Mouse (Mus musculus): ENCODE measurements around the gene Wdr53. TPM values are rescaled to one million over a fixed set of nuclear protein-coding genes. Genes with fewer than 3 reads are reported as not detected.
"Not testable (repeated sequence)": the region's sequence is repeated elsewhere in the genome, so short reads cannot be mapped to it uniquely, and the experiment has no call there.

Gene Wdr53
- polyA plus RNA-seq, 1 experiment from 2014 or later: 19.3 TPM

GRCm38 (mm10) chr16:32239428-32240312 is 7.4 kb upstream of the Wdr53 start:
- 86% methylated on average over 2 of the region's 2 CpGs for WGBS
- H3K4me1 ChIP-seq: peaks cover 6% of the 10 kb centered on the region

GRCm38 (mm10) chr16:32243901-32244300 is 3.1 kb upstream of the Wdr53 start:
- Histone ChIP-seq H3K4me2 (no peak overlapping the region), H3K36me3 (peaks cover 2% of the 10 kb centered on the region; the same call in 1 of the 2 replicates), H3K4me3 (replicated peaks) (no peak overlapping the region), H3K27ac (no peak overlapping the region), H3K27me3 (no peaks in the 10 kb centered on the region), H3K9ac (no peak overlapping the region), H3K4me1 (peaks cover 28% of the 10 kb centered on the region), H3K9me3 (replicated peaks) (no peaks in the 10 kb centered on the region)
- ATAC-seq (replicated peaks; ENCODE audit: low FRiP score): no peak
- 90% methylated on average over 3 of the region's 3 CpGs for WGBS

More at GRCm38 (mm10) chr16:32239428-32240312, 7.4 kb upstream of the Wdr53 start:
- Histone ChIP-seq H3K9me3 (replicated peaks) (no peaks in the 10 kb centered on the region), H3K36me3 (peaks cover 31% of the 10 kb centered on the region), H3K27ac (no peak overlapping the region), H3K9ac (no peak overlapping the region), H3K27me3 (no peaks in the 10 kb centered on the region), H3K4me3 (replicated peaks) (no peak overlapping the region), H3K4me2 (no peak overlapping the region)
- ATAC-seq (replicated peaks; ENCODE audit: low FRiP score): no peak

GRCm38 (mm10) chr16:32246351-32246791 is 656 bp upstream of the Wdr53 start:
- Histone ChIP-seq H3K36me3 (no peaks in the 10 kb centered on the region), H3K9me3 (replicated peaks) (no peaks in the 10 kb centered on the region), H3K4me3 (replicated peaks) (peak overlapping the region; percentile 78), H3K4me1 (peaks cover 28% of the 10 kb centered on the region), H3K4me2 (peak overlapping the region; percentile 75), H3K9ac (peak overlapping the region; percentile 88), H3K27ac (peak overlapping the region; percentile 93), H3K27me3 (no peaks in the 10 kb centered on the region)
- peak; percentile 52; the same call in 1 of the 2 replicates for ATAC-seq (replicated peaks; ENCODE audit: low FRiP score)
- WGBS: 0% methylated on average over 41 of the region's 41 CpGs

- H3K9me3 ChIP-seq (replicated peaks); H3K4me1 ChIP-seq; H3K9ac ChIP-seq; H3K27me3 ChIP-seq; H3K36me3 ChIP-seq; H3K27ac ChIP-seq; H3K4me3 ChIP-seq (replicated peaks); ATAC-seq (replicated peaks; ENCODE audit: low FRiP score); H3K4me2 ChIP-seq: not testable (repeated sequence)
- WGBS: 96% methylated on average over 2 of the region's 2 CpGs
Measured at GRCm38 (mm10) chr16:32264225-32264624, 17.2 kb downstream of the Wdr53 start.

GRCm38 (mm10) chr16:32271291-32271690 is 24.3 kb downstream of the Wdr53 start, which contains the start of gene Smco1:
Smco1 (plus strand) TSS chr16:32271468.
- Histone ChIP-seq H3K27me3 (no peaks in the 10 kb centered on the region), H3K4me3 (replicated peaks) (no peak within 1 kb of the TSS), H3K4me2 (no peak within 1 kb of the TSS), H3K27ac (no peak within 1 kb of the TSS), H3K9me3 (replicated peaks) (no peaks in the 10 kb centered on the region), H3K36me3 (no peaks in the 10 kb centered on the region), H3K4me1 (no peaks in the 10 kb centered on the region), H3K9ac (no peak within 1 kb of the TSS)
- 86% methylated on average over 11 of the region's 11 CpGs for WGBS
- no peak for ATAC-seq (replicated peaks; ENCODE audit: low FRiP score)

- Histone ChIP-seq H3K36me3 (no peaks in the 10 kb centered on the region), H3K9me3 (replicated peaks) (no peaks in the 10 kb centered on the region), H3K9ac (no peak overlapping the region), H3K4me3 (replicated peaks) (no peak overlapping the region), H3K27ac (no peak overlapping the region), H3K4me1 (peaks cover 4% of the 10 kb centered on the region), H3K27me3 (no peaks in the 10 kb centered on the region), H3K4me2 (no peak overlapping the region)
- 56% methylated on average over 9 of the region's 9 CpGs for WGBS
- no peak for ATAC-seq (replicated peaks; ENCODE audit: low FRiP score)
Measured at GRCm38 (mm10) chr16:32273338-32273737, 26.3 kb downstream of the Wdr53 start.

- H3K27ac ChIP-seq: no peak overlapping the region
- 87% methylated on average over 6 of the region's 6 CpGs for WGBS
- ATAC-seq (replicated peaks; ENCODE audit: low FRiP score): no peak
- H3K27me3 ChIP-seq: no peaks in the 10 kb centered on the region
- no peak overlapping the region for H3K4me3 ChIP-seq (replicated peaks)
- H3K4me2 ChIP-seq: no peak overlapping the region
- H3K9me3 ChIP-seq (replicated peaks): peaks cover 1% of the 10 kb centered on the region; the same call in 1 of the 2 replicates
- H3K36me3 ChIP-seq: peaks cover 5% of the 10 kb centered on the region
- H3K4me1 ChIP-seq: peaks cover 14% of the 10 kb centered on the region
- H3K9ac ChIP-seq: no peak overlapping the region
Measured at GRCm38 (mm10) chr16:32275041-32275440, 28.0 kb downstream of the Wdr53 start.

GRCm38 (mm10) chr16:32275830-32276229 is 28.8 kb downstream of the Wdr53 start:
- peaks cover 12% of the 10 kb centered on the region for H3K36me3 ChIP-seq
- peaks cover 14% of the 10 kb centered on the region for H3K4me1 ChIP-seq
- no peaks in the 10 kb centered on the region for H3K27me3 ChIP-seq
- H3K9me3 ChIP-seq (replicated peaks): peaks cover 6% of the 10 kb centered on the region; the same call in 1 of the 2 replicates
- 68% methylated on average over 1 of the region's 1 CpGs for WGBS
- H3K27ac ChIP-seq: no peak overlapping the region
- H3K4me3 ChIP-seq (replicated peaks): no peak overlapping the region
- no peak overlapping the region for H3K4me2 ChIP-seq
- no peak for ATAC-seq (replicated peaks; ENCODE audit: low FRiP score)
- no peak overlapping the region for H3K9ac ChIP-seq

GRCm38 (mm10) chr16:32277308-32278256 is 30.6 kb downstream of the Wdr53 start, which contains the start of gene Rnf168:
Rnf168 (plus strand) TSS chr16:32277459.
- Histone ChIP-seq H3K4me1 (peaks cover 18% of the 10 kb centered on the region), H3K27me3 (no peaks in the 10 kb centered on the region), H3K4me3 (replicated peaks) (peak within 1 kb of the TSS; percentile 84), H3K36me3 (peaks cover 26% of the 10 kb centered on the region), H3K27ac (peak within 1 kb of the TSS; percentile 99), H3K9me3 (replicated peaks) (peaks cover 6% of the 10 kb centered on the region; the same call in 1 of the 2 replicates), H3K9ac (peak within 1 kb of the TSS; percentile 91), H3K4me2 (peak within 1 kb of the TSS; percentile 70)
- ATAC-seq (replicated peaks; ENCODE audit: low FRiP score): peak; percentile 96
- under 1% methylated on average over 75 of the region's 75 CpGs for WGBS

GRCm38 (mm10) chr16:32278396-32278795 is 31.4 kb downstream of the Wdr53 start:
- H3K4me1 ChIP-seq: peaks cover 18% of the 10 kb centered on the region
- no peaks in the 10 kb centered on the region for H3K27me3 ChIP-seq
- peaks cover 6% of the 10 kb centered on the region; the same call in 1 of the 2 replicates for H3K9me3 ChIP-seq (replicated peaks)
- ATAC-seq (replicated peaks; ENCODE audit: low FRiP score): no peak
- 53% methylated on average over 7 of the region's 7 CpGs for WGBS
- H3K27ac ChIP-seq: peak overlapping the region; percentile 99
- peak overlapping the region; percentile 84 for H3K4me3 ChIP-seq (replicated peaks)
- peak overlapping the region; percentile 91 for H3K9ac ChIP-seq
- H3K36me3 ChIP-seq: peaks cover 34% of the 10 kb centered on the region
- H3K4me2 ChIP-seq: peak overlapping the region; percentile 70

GRCm38 (mm10) chr16:32280211-32280610 is 33.2 kb downstream of the Wdr53 start:
- H3K4me3 ChIP-seq (replicated peaks): no peak overlapping the region; the same call in 1 of the 2 replicates
- H3K36me3 ChIP-seq: peaks cover 52% of the 10 kb centered on the region
- no peak overlapping the region for H3K9ac ChIP-seq
- 97% methylated on average over 8 of the region's 8 CpGs for WGBS
- peaks cover 18% of the 10 kb centered on the region for H3K4me1 ChIP-seq
- H3K9me3 ChIP-seq (replicated peaks): peaks cover 6% of the 10 kb centered on the region; the same call in 1 of the 2 replicates
- no peak overlapping the region for H3K4me2 ChIP-seq
- no peak for ATAC-seq (replicated peaks; ENCODE audit: low FRiP score)
- no peak overlapping the region for H3K27ac ChIP-seq
- no peaks in the 10 kb centered on the region for H3K27me3 ChIP-seq

Data from kidney, embryonic 15.5 days (tissue).